Mouse (Mus musculus) midbrain, embryonic 10.5 days (tissue): ENCODE data around the gene Clasp2. TPM values are rescaled to one million over a fixed set of nuclear protein-coding genes. Genes with fewer than 3 reads are reported as not detected.
"Not testable (repeated sequence)": the region's sequence is repeated elsewhere in the genome, so short reads cannot be mapped to it uniquely, and the experiment has no call there.

ENCODE experiments used
- DNase-seq: peaks from one replicate; pipeline ENCODE4 v3.0.0-alpha.2; 2017; ENCODE audit warnings: low spot score
- H3K27ac ChIP-seq: fragments of 300-500 bp; sonication (generic); replicated peaks from 2 replicates; pipeline ENCODE4 v1.5.1; 2016; ENCODE audit warnings: mild to moderate bottlenecking
- H3K27me3 ChIP-seq: fragments of 300-500 bp; sonication (generic); 2 replicates; pipeline ENCODE4 v1.6.1; 2016; ENCODE audit warnings: low read depth, mild to moderate bottlenecking; ENCODE audit not compliant: poor library complexity, severe bottlenecking
- H3K36me3 ChIP-seq: fragments of 300-500 bp; sonication (generic); 2 replicates; pipeline ENCODE4 v1.6.1; 2016; ENCODE audit warnings: mild to moderate bottlenecking, moderate library complexity
- H3K4me1 ChIP-seq: fragments of 300-500 bp; sonication (generic); 2 replicates; pipeline ENCODE4 v1.6.1; 2016
- H3K4me3 ChIP-seq: fragments of 300-500 bp; sonication (generic); 2 replicates; pipeline ENCODE4 v1.5.1; 2016; ENCODE audit warnings: mild to moderate bottlenecking, moderate library complexity
- H3K9me3 ChIP-seq: fragments of 300-500 bp; sonication (generic); replicated peaks from 2 replicates; pipeline ENCODE4 v1.6.1; 2016; ENCODE audit warnings: mild to moderate bottlenecking
- whole genome bisulfite sequencing: fragments of 180-500 bp; shearing (Covaris S2); methylation state at CpG from one replicate; pipeline ENCODE4 v1.1.7; 2016; 5-methylcytosine and 5-hydroxymethylcytosine counted together
- polyA plus RNA-seq: library from polyadenylated mRNA; unstranded; fragments of >200 nt; fragmentation: Nextera tagmentation; extraction: Ambion mirVana; gene quantifications from 2 replicates; pipeline ENCODE4 v1.2.1, GENCODE M21; 2016

Gene Clasp2
- polyA plus RNA-seq, 1 experiment from 2014 or later = 32.9 TPM

DNA sequence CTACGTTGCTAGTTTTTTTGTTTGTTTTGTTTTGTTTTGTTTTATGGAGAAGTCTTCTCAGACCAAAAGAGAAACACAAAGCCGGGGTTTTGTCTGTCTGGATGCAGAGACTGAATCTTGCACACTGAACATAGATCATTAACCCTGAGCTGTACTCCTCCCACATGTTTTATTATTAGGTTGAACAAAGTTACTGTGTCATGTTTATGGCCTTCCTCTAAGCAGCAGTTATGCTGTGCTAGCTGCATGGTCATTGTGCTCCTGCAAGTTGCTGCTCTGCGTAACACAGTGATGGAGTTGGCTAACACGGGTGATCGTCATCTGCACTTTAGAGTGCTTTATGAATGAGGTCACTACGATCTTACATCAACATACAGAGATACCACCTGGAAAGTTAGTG is 21.1 kb downstream of the Clasp2 start:
- H3K27ac ChIP-seq = no peak overlapping the region
- no peak overlapping the region for H3K4me3 ChIP-seq
- 95% methylated on average over 6 of the region's 6 CpGs for WGBS
- peaks cover 54% of the 10 kb centered on the region for H3K36me3 ChIP-seq
- peaks cover 4% of the 10 kb centered on the region; the same call in 1 of the 2 replicates for H3K9me3 ChIP-seq
- H3K27me3 ChIP-seq = no peaks in the 10 kb centered on the region
- no peak for DNase-seq
- H3K4me1 ChIP-seq = no peaks in the 10 kb centered on the region

DNA sequence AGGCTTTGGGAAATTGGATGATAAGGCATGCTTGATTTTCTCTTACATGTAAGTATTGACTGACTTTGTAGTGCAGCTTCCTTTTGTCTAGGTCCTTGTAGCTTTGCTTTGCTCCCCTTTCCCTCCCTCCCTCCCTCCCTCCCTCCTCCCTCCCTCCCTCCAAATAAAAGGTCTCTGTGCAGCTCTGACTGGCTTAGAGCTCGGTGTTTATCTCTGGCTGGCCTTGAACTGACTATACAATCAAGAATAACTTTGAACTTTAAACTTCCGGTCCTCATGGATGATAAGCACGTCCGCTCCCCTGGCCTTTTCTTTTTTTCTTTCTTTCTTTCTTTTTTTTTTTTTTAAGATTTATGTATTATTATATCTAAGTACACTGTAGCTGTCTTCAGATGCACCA is 21.9 kb downstream of the Clasp2 start:
- peaks cover 52% of the 10 kb centered on the region for H3K36me3 ChIP-seq

DNA sequence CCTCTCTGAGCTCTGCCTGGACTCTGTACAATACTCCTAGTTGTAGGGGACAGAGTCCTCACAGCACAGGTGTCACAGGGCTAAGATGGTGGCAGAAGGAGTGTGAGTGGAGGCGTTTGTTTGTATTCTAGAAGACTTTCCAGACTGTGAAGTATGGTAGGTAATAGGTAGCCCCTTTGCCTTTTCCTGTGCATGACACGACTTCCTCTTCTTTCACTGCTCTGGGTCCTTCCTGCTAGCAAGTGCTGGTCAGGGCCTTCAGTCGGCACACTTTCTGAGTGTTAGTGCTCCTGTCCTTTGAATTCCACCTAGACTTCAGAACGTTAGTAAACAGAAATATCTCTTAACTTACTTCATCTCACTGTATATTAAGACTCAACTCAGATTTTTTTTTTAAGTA is 29.4 kb downstream of the Clasp2 start:
- 94% methylated on average over 4 of the region's 4 CpGs for WGBS
- Histone ChIP-seq H3K4me1 (no peaks in the 10 kb centered on the region), H3K4me3 (no peak overlapping the region), H3K9me3 (no peaks in the 10 kb centered on the region), H3K36me3 (peaks cover 47% of the 10 kb centered on the region), H3K27ac (no peak overlapping the region), H3K27me3 (no peaks in the 10 kb centered on the region)
- DNase-seq = no peak

More for the DNA sequence above, 21.9 kb downstream of the Clasp2 start:
- H3K4me3 ChIP-seq = no peak overlapping the region
- H3K27ac ChIP-seq = no peak overlapping the region
- H3K9me3 ChIP-seq = peaks cover 4% of the 10 kb centered on the region; the same call in 1 of the 2 replicates
- no peaks in the 10 kb centered on the region for H3K27me3 ChIP-seq
- no peak for DNase-seq
- H3K4me1 ChIP-seq = no peaks in the 10 kb centered on the region
- WGBS = 91% methylated on average over 4 of the region's 4 CpGs

DNA sequence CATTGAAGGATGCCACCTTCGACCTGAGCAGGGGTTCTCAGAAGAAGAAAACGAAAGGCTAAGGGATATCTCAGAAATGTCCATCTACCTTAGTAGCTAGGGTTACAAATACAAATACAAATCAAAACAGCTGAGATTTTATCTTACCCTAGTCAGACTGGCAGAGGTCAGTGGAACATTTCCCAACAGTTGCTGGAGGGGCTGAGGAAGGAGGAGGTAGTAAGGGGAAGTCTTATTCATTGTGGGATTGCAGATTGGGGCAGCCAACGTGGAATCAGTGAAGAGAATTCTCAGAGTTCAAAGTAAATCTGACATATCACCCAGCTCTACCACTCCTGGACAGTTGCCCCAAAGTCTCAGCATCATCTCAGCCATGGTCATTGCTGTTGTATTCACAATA is 39.6 kb downstream of the Clasp2 start:
- H3K27me3 ChIP-seq = no peaks in the 10 kb centered on the region

DNA sequence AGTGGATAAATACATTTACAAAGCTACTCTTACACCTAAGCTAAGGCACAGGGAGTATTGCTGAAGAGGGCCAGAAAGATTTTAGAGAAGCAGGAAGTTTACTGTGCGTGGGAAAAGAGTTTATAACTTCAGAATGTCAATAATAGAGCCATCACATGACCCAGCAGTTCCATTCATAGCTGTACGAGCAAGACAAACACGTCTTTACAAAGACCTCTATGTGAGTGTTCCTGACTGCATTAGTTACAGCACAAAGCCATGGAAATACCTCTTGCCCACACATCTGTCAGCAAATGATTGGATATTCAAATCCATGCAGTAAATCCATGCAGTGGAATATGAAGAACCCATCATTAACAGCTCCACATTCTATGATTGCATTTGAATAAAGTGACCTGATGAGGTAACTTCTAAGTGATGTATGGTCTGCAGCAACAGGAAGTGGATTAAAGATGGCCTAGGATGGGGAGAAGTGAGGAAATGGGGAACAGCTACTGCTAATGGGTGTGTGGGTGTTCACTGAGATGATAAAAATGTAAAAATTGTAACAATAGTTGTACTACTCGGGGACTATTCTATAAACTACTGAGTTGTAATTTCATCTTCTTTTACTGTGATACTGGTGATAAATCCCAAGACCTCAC is 41.2 kb downstream of the Clasp2 start:
- H3K4me1 ChIP-seq = peaks cover 5% of the 10 kb centered on the region
- no peaks in the 10 kb centered on the region for H3K27me3 ChIP-seq
- no peak overlapping the region for H3K4me3 ChIP-seq
- no peaks in the 10 kb centered on the region for H3K9me3 ChIP-seq
- H3K27ac ChIP-seq = peak overlapping the region; percentile 14; the same call in 1 of the 2 replicates
- no peak for DNase-seq
- peaks cover 13% of the 10 kb centered on the region; the same call in 1 of the 2 replicates for H3K36me3 ChIP-seq
- 76% methylated on average over 4 of the region's 4 CpGs for WGBS

More for the DNA sequence above, 39.6 kb downstream of the Clasp2 start:
- DNase-seq = no peak
- 90% methylated on average over 3 of the region's 3 CpGs for WGBS
- Histone ChIP-seq H3K9me3 (no peaks in the 10 kb centered on the region), H3K4me3 (no peak overlapping the region), H3K27ac (no peak overlapping the region), H3K36me3 (peaks cover 10% of the 10 kb centered on the region), H3K4me1 (peaks cover 5% of the 10 kb centered on the region)

DNA sequence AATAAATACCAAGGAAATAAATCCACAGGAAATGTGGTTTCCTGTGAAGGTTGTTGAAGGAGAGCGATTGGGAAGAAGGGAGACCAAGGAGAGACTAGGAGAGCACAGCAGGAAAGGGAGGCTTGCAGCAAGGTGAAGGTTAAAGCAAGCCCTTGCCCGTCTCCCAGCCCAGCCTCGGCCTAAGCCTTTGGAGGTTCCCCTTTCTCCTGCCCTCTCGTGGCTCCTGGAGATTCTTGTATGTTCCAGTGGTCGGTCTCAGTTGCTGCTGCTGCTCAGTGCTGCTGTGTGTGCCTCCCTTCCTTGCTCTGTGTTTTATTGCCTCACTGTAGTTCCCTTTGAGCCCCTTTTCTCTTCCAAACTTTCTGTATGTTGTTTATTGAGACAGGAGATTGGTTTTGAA is 42.4 kb downstream of the Clasp2 start:
- peaks cover 5% of the 10 kb centered on the region for H3K4me1 ChIP-seq
- H3K4me3 ChIP-seq = no peak overlapping the region
- WGBS = 73% methylated on average over 5 of the region's 5 CpGs
- no peak overlapping the region; the same call in 1 of the 2 replicates for H3K27ac ChIP-seq
- no peak for DNase-seq
- no peaks in the 10 kb centered on the region for H3K27me3 ChIP-seq
- H3K36me3 ChIP-seq = peaks cover 15% of the 10 kb centered on the region; the same call in 1 of the 2 replicates
- H3K9me3 ChIP-seq = no peaks in the 10 kb centered on the region

DNA sequence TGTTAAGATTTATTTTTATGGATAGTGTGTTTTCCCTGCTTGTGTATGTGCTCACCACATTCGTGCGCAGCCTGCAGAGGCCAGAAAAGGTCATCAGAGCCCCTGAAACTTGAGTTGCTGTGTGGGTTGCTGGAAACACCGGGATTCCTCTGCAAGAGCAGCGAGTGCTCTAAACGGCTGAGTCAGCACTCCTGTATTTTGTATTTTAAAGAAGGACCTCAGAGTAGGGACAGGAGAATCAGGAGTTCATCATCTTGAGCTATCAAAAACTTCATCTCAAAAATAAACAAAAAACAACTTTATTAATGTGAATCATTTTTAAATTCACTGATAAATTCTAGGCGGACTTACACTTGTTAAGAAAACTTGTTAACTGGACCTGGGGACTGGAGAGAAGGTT is 48.0 kb downstream of the Clasp2 start:
- H3K27ac ChIP-seq, H3K4me3 ChIP-seq, H3K36me3 ChIP-seq, H3K27me3 ChIP-seq, DNase-seq, H3K9me3 ChIP-seq: not testable (repeated sequence)
- 76% methylated on average over 6 of the region's 6 CpGs for WGBS
- H3K4me1 ChIP-seq = peaks cover 27% of the 10 kb centered on the region

DNA sequence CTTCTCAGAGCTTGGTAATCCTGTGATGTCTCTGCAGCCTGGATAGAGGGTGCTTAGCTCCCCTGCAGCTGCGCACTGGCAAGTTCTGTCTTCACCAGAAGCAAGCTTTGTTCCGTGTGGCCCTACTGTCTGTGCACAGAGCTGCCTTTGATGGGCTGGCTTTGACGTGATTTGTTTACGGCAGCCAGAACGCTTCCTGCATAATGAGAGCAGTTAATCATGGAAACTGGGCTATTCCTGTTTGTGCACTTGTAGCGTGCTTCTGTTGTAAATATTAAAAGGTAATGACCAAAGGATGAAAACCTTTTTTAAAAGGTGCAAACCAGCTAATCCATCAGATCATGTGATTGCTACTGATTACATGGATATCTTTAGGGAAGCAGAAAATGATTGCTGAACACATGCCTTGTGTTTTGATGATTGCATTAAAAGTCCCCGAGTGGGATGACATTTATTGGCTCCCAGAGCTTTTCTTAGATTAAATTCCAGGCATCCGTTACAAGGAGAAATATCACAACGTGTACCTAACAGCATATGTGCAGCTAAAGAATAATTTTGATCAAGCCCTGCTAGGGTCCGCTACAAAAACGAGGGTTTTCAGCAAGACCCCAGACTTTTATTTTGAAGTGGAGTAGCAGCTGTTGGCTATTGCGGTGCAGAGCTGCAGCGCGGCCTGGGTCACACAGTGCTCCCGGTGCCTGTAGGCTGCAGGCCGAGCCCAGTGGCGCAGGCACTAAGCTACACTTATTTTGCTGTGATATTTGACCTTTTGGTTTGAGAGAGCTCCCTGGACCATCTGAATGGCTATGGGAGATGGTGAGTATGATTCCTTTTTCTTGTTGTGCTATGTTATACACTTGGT is 51.6 kb downstream of the Clasp2 start:
- no peaks in the 10 kb centered on the region for H3K9me3 ChIP-seq
- WGBS = 6% methylated on average over 17 of the region's 17 CpGs
- H3K27ac ChIP-seq = peak overlapping the region; percentile 84
- H3K4me1 ChIP-seq = peaks cover 27% of the 10 kb centered on the region
- peak overlapping the region; percentile 52 for H3K4me3 ChIP-seq
- no peaks in the 10 kb centered on the region for H3K36me3 ChIP-seq
- DNase-seq = peak; percentile 72
- H3K27me3 ChIP-seq = no peaks in the 10 kb centered on the region

DNA sequence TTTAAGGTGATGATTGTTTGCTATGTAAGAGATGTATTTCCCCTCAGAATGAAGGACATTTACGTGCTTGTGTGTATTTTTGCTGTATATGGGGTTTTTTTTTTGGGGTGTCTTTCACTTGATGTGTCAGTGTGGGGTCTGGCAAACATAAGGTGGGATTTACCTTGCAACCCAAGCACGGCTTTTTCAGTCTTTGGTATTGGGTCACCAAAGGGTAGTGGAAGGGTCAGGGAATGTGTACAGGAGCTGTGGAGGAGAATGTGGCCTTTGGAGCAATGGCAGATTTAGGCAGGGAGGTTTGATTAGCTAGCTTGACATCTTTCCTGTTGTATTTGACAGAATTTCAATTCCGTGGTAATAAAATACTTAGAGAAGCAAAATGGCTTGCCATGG is 52.2 kb downstream of the Clasp2 start:
- no peaks in the 10 kb centered on the region for H3K9me3 ChIP-seq
- H3K36me3 ChIP-seq = no peaks in the 10 kb centered on the region
- H3K27me3 ChIP-seq = no peaks in the 10 kb centered on the region
- peaks cover 27% of the 10 kb centered on the region for H3K4me1 ChIP-seq
- peak overlapping the region; percentile 52 for H3K4me3 ChIP-seq
- DNase-seq = no peak
- WGBS = 40% methylated on average over 3 of the region's 3 CpGs
- peak overlapping the region; percentile 84 for H3K27ac ChIP-seq

DNA sequence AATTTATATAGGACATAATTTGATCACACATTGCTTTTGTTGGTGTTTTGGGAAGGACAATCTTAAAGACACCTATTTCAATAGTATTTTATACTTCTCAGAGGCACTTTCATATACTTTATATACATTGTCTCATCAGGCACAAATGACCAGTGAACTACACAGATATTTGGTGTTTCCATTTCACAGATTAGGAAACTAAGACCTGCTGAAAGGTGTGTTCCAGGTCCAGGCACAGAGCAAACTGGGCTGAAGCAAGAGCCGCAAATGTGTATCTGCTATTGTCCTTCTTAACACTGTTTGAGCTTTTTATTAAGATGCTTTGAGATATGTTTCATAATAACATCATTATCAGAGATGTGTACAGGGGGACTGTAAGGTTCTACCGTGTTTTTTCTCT is 52.7 kb downstream of the Clasp2 start:
- Histone ChIP-seq H3K27me3 (no peaks in the 10 kb centered on the region), H3K27ac (no peak overlapping the region), H3K4me1 (peaks cover 27% of the 10 kb centered on the region), H3K4me3 (peak overlapping the region; percentile 52), H3K9me3 (no peaks in the 10 kb centered on the region), H3K36me3 (no peaks in the 10 kb centered on the region)
- WGBS = 89% methylated on average over 2 of the region's 2 CpGs
- DNase-seq = no peak

DNA sequence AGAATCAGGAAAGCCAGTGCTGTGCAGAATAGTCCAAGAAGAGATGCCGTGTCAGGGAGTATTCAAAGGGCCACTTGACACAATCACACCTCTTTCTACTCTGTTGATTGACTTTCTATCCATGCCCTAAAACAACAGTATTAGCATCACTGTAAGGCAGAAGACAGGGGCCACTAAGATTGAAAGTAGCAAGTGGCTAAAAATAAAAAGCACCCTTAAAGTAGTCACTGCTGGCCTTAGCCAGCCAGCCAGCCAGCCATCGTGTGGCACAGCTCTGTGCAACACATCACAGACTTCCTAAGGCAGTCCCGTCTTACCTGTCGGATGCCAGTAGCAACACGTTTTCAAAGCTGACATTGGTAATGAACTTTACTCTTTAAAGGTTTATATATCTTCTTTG is 55.9 kb downstream of the Clasp2 start:
- no peak for DNase-seq
- Histone ChIP-seq H3K27ac (no peak overlapping the region), H3K4me3 (no peak overlapping the region), H3K4me1 (peaks cover 18% of the 10 kb centered on the region), H3K9me3 (no peaks in the 10 kb centered on the region), H3K27me3 (no peaks in the 10 kb centered on the region), H3K36me3 (no peaks in the 10 kb centered on the region)
- 85% methylated on average over 5 of the region's 5 CpGs for WGBS

DNA sequence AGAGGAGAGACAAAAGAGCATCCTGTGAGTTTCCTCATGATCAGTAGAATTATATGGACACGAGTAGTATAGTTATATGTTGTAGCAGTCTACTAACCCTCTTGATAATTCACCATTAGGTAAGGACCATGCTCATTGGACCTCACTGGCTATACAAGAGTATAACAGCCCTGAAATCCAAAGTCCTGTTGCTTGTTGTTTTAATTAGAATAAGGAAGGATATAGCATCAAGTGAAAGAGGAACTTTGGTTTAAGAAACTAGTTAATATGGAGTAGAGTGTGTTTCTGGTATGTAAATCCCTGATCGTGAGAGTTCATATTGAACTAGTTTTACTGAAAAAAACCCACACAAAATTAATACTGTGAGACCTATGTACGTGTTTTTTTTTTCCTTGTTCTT is 59.4 kb downstream of the Clasp2 start:
- Histone ChIP-seq H3K4me1 (peaks cover 4% of the 10 kb centered on the region; the same call in 1 of the 2 replicates), H3K27me3 (no peaks in the 10 kb centered on the region), H3K9me3 (no peaks in the 10 kb centered on the region), H3K36me3 (no peaks in the 10 kb centered on the region), H3K27ac (no peak overlapping the region), H3K4me3 (no peak overlapping the region)
- WGBS = 92% methylated on average over 3 of the region's 3 CpGs
- DNase-seq = no peak

DNA sequence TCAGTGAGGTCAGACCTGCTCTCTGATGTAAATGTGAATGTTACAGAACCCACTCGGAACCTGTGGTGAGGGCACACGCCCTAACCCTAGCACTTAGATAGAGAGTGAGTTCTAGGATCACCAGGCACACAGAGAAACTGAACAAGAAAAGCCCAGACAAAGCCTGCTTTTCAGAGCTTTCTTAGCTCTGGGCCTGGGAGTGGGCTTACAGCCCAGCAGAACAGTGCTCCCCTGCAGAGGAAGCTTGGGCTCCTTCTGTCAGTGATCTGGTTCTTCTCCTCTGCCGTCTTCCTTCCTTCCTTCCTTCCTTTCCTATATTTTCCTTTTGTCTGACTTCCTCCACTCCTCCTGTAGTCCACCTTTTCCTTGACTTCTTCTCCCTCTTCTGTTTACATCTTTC is 61.5 kb downstream of the Clasp2 start:
- H3K27ac ChIP-seq = 0 out of 2 replicates have a peak overlapping the region, but pooled peaks have one; percentile 3
- DNase-seq = no peak

More for the DNA sequence above, 61.5 kb downstream of the Clasp2 start:
- H3K4me1 ChIP-seq = peaks cover 4% of the 10 kb centered on the region; the same call in 1 of the 2 replicates
- H3K36me3 ChIP-seq = 0 out of 2 replicates have a peak, but pooled peaks cover 4% of the 10 kb centered on the region
- 66% methylated on average over 3 of the region's 3 CpGs for WGBS
- H3K9me3 ChIP-seq = no peaks in the 10 kb centered on the region
- H3K27me3 ChIP-seq = no peaks in the 10 kb centered on the region
- no peak overlapping the region for H3K4me3 ChIP-seq
